Mouse (Mus musculus): ENCODE data around the gene Ptprt. TPM values are rescaled to one million over a fixed set of nuclear protein-coding genes. Genes with fewer than 3 reads are reported as not detected.

Gene Ptprt
- total and polyA plus RNA-seq, 2 experiments = 0.37 to 0.44 TPM

GRCm38 (mm10) chr2:162531638-162532037 is 129.3 kb downstream of the Ptprt start:
- peak; percentile 42 for DNase-seq (ENCODE audit: extremely low read depth, low read depth, low spot score)
- Histone ChIP-seq H3K4me1 (ENCODE audit: control insufficient read depth, insufficient read depth, low read length) (no peaks in the 10 kb centered on the region), H3K4me3 (ENCODE audit: insufficient read depth, low read depth, low read length) (no peak overlapping the region), H3K27ac (replicated peaks; ENCODE audit: insufficient read depth, low read depth, low read length) (no peak overlapping the region), H3K9ac (ENCODE audit: low read depth, low read length) (no peak overlapping the region), H3K36me3 (ENCODE audit: control insufficient read depth, insufficient read depth, low read length) (no peaks in the 10 kb centered on the region), H3K79me2 (ENCODE audit: control insufficient read depth, insufficient read depth, low read length) (no peaks in the 10 kb centered on the region), H3K27me3 (ENCODE audit: control insufficient read depth, insufficient read depth, low read length) (no peaks in the 10 kb centered on the region)
- 19% methylated on average over 7 of the region's 7 CpGs for WGBS
- TF ChIP-seq CTCF (IDR thresholded peaks at IDR 0.05; ENCODE audit: low read depth, low read length) (no peak), POLR2A (IDR thresholded peaks at IDR 0.05; ENCODE audit: extremely low read depth, insufficient read depth, low read length) (no peak)

- Histone ChIP-seq H3K4me3 (ENCODE audit: insufficient read depth, low read depth, low read length) (no peak overlapping the region), H3K36me3 (ENCODE audit: control insufficient read depth, insufficient read depth, low read length) (no peaks in the 10 kb centered on the region), H3K27ac (replicated peaks; ENCODE audit: insufficient read depth, low read depth, low read length) (no peak overlapping the region), H3K79me2 (ENCODE audit: control insufficient read depth, insufficient read depth, low read length) (no peaks in the 10 kb centered on the region), H3K4me1 (ENCODE audit: control insufficient read depth, insufficient read depth, low read length) (no peaks in the 10 kb centered on the region), H3K9ac (ENCODE audit: low read depth, low read length) (no peak overlapping the region), H3K27me3 (ENCODE audit: control insufficient read depth, insufficient read depth, low read length) (no peaks in the 10 kb centered on the region)
- TF ChIP-seq CTCF (IDR thresholded peaks at IDR 0.05; ENCODE audit: low read depth, low read length) (0 out of 2 replicates have a peak, but pooled peaks have one; percentile 11), POLR2A (IDR thresholded peaks at IDR 0.05; ENCODE audit: extremely low read depth, insufficient read depth, low read length) (no peak)
- peak; percentile 8 for DNase-seq (ENCODE audit: extremely low read depth, low read depth, low spot score)
- 78% methylated on average over 3 of the region's 3 CpGs for WGBS
These were observed 132.0 kb downstream of the Ptprt start for GRCm38 (mm10) chr2:162528911-162529310.

- H3K9ac ChIP-seq (ENCODE audit: low read depth, low read length) = no peak overlapping the region
- no peak for DNase-seq (ENCODE audit: extremely low read depth, low read depth, low spot score)
- no peaks in the 10 kb centered on the region for H3K27me3 ChIP-seq (ENCODE audit: control insufficient read depth, insufficient read depth, low read length)
- no peak overlapping the region for H3K4me3 ChIP-seq (ENCODE audit: insufficient read depth, low read depth, low read length)
- TF ChIP-seq POLR2A (IDR thresholded peaks at IDR 0.05; ENCODE audit: extremely low read depth, insufficient read depth, low read length) = no peak
- no peaks in the 10 kb centered on the region for H3K4me1 ChIP-seq (ENCODE audit: control insufficient read depth, insufficient read depth, low read length)
- WGBS = 93% methylated on average over 8 of the region's 8 CpGs
- no peaks in the 10 kb centered on the region for H3K36me3 ChIP-seq (ENCODE audit: control insufficient read depth, insufficient read depth, low read length)
- no peak overlapping the region for H3K27ac ChIP-seq (replicated peaks; ENCODE audit: insufficient read depth, low read depth, low read length)
- no peaks in the 10 kb centered on the region for H3K79me2 ChIP-seq (ENCODE audit: control insufficient read depth, insufficient read depth, low read length)
These were observed 145.0 kb downstream of the Ptprt start for GRCm38 (mm10) chr2:162515993-162516392.

GRCm38 (mm10) chr2:162513072-162513471 is 147.9 kb downstream of the Ptprt start:
- H3K79me2 ChIP-seq (ENCODE audit: control insufficient read depth, insufficient read depth, low read length) = no peaks in the 10 kb centered on the region
- WGBS = 88% methylated on average over 4 of the region's 4 CpGs
- H3K9ac ChIP-seq (ENCODE audit: low read depth, low read length) = no peak overlapping the region
- H3K27me3 ChIP-seq (ENCODE audit: control insufficient read depth, insufficient read depth, low read length) = no peaks in the 10 kb centered on the region
- H3K27ac ChIP-seq (replicated peaks; ENCODE audit: insufficient read depth, low read depth, low read length) = no peak overlapping the region
- no peaks in the 10 kb centered on the region for H3K36me3 ChIP-seq (ENCODE audit: control insufficient read depth, insufficient read depth, low read length)
- H3K4me3 ChIP-seq (ENCODE audit: insufficient read depth, low read depth, low read length) = no peak overlapping the region
- DNase-seq (ENCODE audit: extremely low read depth, low read depth, low spot score) = no peak
- TF ChIP-seq POLR2A (IDR thresholded peaks at IDR 0.05; ENCODE audit: extremely low read depth, insufficient read depth, low read length) = no peak
- TF ChIP-seq CTCF (IDR thresholded peaks at IDR 0.05; ENCODE audit: low read depth, low read length) = no peak
- H3K4me1 ChIP-seq (ENCODE audit: control insufficient read depth, insufficient read depth, low read length) = no peaks in the 10 kb centered on the region

GRCm38 (mm10) chr2:162512094-162512493 is 148.9 kb downstream of the Ptprt start:
- Histone ChIP-seq H3K79me2 (ENCODE audit: control insufficient read depth, insufficient read depth, low read length) (no peaks in the 10 kb centered on the region), H3K36me3 (ENCODE audit: control insufficient read depth, insufficient read depth, low read length) (no peaks in the 10 kb centered on the region), H3K27ac (replicated peaks; ENCODE audit: insufficient read depth, low read depth, low read length) (no peak overlapping the region), H3K4me1 (ENCODE audit: control insufficient read depth, insufficient read depth, low read length) (no peaks in the 10 kb centered on the region), H3K4me3 (ENCODE audit: insufficient read depth, low read depth, low read length) (no peak overlapping the region), H3K9ac (ENCODE audit: low read depth, low read length) (no peak overlapping the region), H3K27me3 (ENCODE audit: control insufficient read depth, insufficient read depth, low read length) (peaks cover under 1% of the 10 kb centered on the region; the same call in 1 of the 2 replicates)
- whole genome bisulfite sequencing = 72% methylated on average over 1 of the region's 1 CpGs
- TF ChIP-seq POLR2A (IDR thresholded peaks at IDR 0.05; ENCODE audit: extremely low read depth, insufficient read depth, low read length) (no peak), CTCF (IDR thresholded peaks at IDR 0.05; ENCODE audit: low read depth, low read length) (peak; percentile 27)
- no peak for DNase-seq (ENCODE audit: extremely low read depth, low read depth, low spot score)

- no peak for DNase-seq (ENCODE audit: extremely low read depth, low read depth, low spot score)
- Histone ChIP-seq H3K27me3 (ENCODE audit: control insufficient read depth, insufficient read depth, low read length) (peaks cover 2% of the 10 kb centered on the region; the same call in 1 of the 2 replicates), H3K4me3 (ENCODE audit: insufficient read depth, low read depth, low read length) (no peak overlapping the region), H3K4me1 (ENCODE audit: control insufficient read depth, insufficient read depth, low read length) (no peaks in the 10 kb centered on the region), H3K79me2 (ENCODE audit: control insufficient read depth, insufficient read depth, low read length) (no peaks in the 10 kb centered on the region), H3K27ac (replicated peaks; ENCODE audit: insufficient read depth, low read depth, low read length) (no peak overlapping the region), H3K9ac (ENCODE audit: low read depth, low read length) (no peak overlapping the region), H3K36me3 (ENCODE audit: control insufficient read depth, insufficient read depth, low read length) (no peaks in the 10 kb centered on the region)
- WGBS = 79% methylated on average over 5 of the region's 5 CpGs
- no peak for TF ChIP-seq POLR2A (IDR thresholded peaks at IDR 0.05; ENCODE audit: extremely low read depth, insufficient read depth, low read length)
- no peak for TF ChIP-seq CTCF (IDR thresholded peaks at IDR 0.05; ENCODE audit: low read depth, low read length)
These were observed 151.9 kb downstream of the Ptprt start for GRCm38 (mm10) chr2:162509016-162509415.
